Mouse (Mus musculus): ENCODE measurements at regions not wholly inside any gene's neighbourhood (a gene's known extent, or its start where the extent isn't known, plus 50 kb on each side); places are given as distances from the start of the nearest gene placed in this dataset.

- no peak overlapping the region for H3K9ac ChIP-seq (ENCODE audit: low read depth, low read length)
- no peak for TF ChIP-seq CTCF (IDR thresholded peaks at IDR 0.05; ENCODE audit: low read depth, low read length)
- no peak for TF ChIP-seq POLR2A (IDR thresholded peaks at IDR 0.05; ENCODE audit: extremely low read depth, insufficient read depth, low read length)
- H3K27ac ChIP-seq (replicated peaks; ENCODE audit: insufficient read depth, low read depth, low read length) = no peak overlapping the region
- DNase-seq (ENCODE audit: extremely low read depth, low read depth, low spot score) = no peak
- no peaks in the 10 kb centered on the region for H3K79me2 ChIP-seq (ENCODE audit: control insufficient read depth, insufficient read depth, low read length)
- WGBS = 86% methylated on average over 2 of the region's 2 CpGs
- H3K4me3 ChIP-seq (ENCODE audit: insufficient read depth, low read depth, low read length) = no peak overlapping the region
- no peaks in the 10 kb centered on the region for H3K36me3 ChIP-seq (ENCODE audit: control insufficient read depth, insufficient read depth, low read length)
- no peaks in the 10 kb centered on the region for H3K4me1 ChIP-seq (ENCODE audit: control insufficient read depth, insufficient read depth, low read length)
- no peaks in the 10 kb centered on the region for H3K27me3 ChIP-seq (ENCODE audit: control insufficient read depth, insufficient read depth, low read length)
Observed at GRCm38 (mm10) chr2:94665850-94666249, 227.9 kb upstream of the Api5 start.

- no peak for TF ChIP-seq CTCF (IDR thresholded peaks at IDR 0.05; ENCODE audit: low read depth, low read length)
- TF ChIP-seq POLR2A (IDR thresholded peaks at IDR 0.05; ENCODE audit: extremely low read depth, insufficient read depth, low read length) = no peak
- no peak overlapping the region for H3K9ac ChIP-seq (ENCODE audit: low read depth, low read length)
- 70% methylated on average over 8 of the region's 8 CpGs for WGBS
Observed at GRCm38 (mm10) chr2:94658426-94658825, 220.5 kb upstream of the Api5 start.

More at GRCm38 (mm10) chr2:94658426-94658825, 220.5 kb upstream of the Api5 start:
- no peaks in the 10 kb centered on the region for H3K27me3 ChIP-seq (ENCODE audit: control insufficient read depth, insufficient read depth, low read length)
- DNase-seq (ENCODE audit: extremely low read depth, low read depth, low spot score) = no peak
- H3K79me2 ChIP-seq (ENCODE audit: control insufficient read depth, insufficient read depth, low read length) = no peaks in the 10 kb centered on the region
- H3K36me3 ChIP-seq (ENCODE audit: control insufficient read depth, insufficient read depth, low read length) = no peaks in the 10 kb centered on the region
- H3K4me3 ChIP-seq (ENCODE audit: insufficient read depth, low read depth, low read length) = no peak overlapping the region
- H3K27ac ChIP-seq (replicated peaks; ENCODE audit: insufficient read depth, low read depth, low read length) = no peak overlapping the region
- H3K4me1 ChIP-seq (ENCODE audit: control insufficient read depth, insufficient read depth, low read length) = no peaks in the 10 kb centered on the region

Data from liver, adult 2 months (tissue).